Mouse (Mus musculus): ENCODE results near the gene Cckbr.
"Not testable (repeated sequence)": the region's sequence is repeated elsewhere in the genome, so short reads cannot be mapped to it uniquely, and the experiment has no call there.

Gene Cckbr

GRCm38 (mm10) chr7:105437979-105438772 is 12.6 kb downstream of the Cckbr start:
- no peak for DNase-seq (ENCODE audit: low read depth, low spot score)

GRCm38 (mm10) chr7:105441426-105441825 is 15.9 kb downstream of the Cckbr start:
- DNase-seq (ENCODE audit: low read depth, low spot score), result no peak

GRCm38 (mm10) chr7:105445076-105445475 is 19.5 kb downstream of the Cckbr start:
- DNase-seq (ENCODE audit: low read depth, low spot score), result no peak

GRCm38 (mm10) chr7:105453345-105453744 is 27.8 kb downstream of the Cckbr start:
- not testable (repeated sequence) for DNase-seq (ENCODE audit: low read depth, low spot score)

GRCm38 (mm10) chr7:105458546-105458945 is 33.0 kb downstream of the Cckbr start:
- no peak for DNase-seq (ENCODE audit: low read depth, low spot score)

- not testable (repeated sequence) for DNase-seq (ENCODE audit: low read depth, low spot score)
These were observed 40.0 kb downstream of the Cckbr start for GRCm38 (mm10) chr7:105465505-105465904.

GRCm38 (mm10) chr7:105472607-105473006 is 47.1 kb downstream of the Cckbr start:
- DNase-seq (ENCODE audit: low read depth, low spot score), result no peak

GRCm38 (mm10) chr7:105474771-105475315 is 49.3 kb downstream of the Cckbr start:
- no peak for DNase-seq (ENCODE audit: low read depth, low spot score)

GRCm38 (mm10) chr7:105475396-105475949 is 49.9 kb downstream of the Cckbr start:
- DNase-seq (ENCODE audit: low read depth, low spot score), result no peak

- DNase-seq (ENCODE audit: low read depth, low spot score), result no peak
These were observed 51.3 kb downstream of the Cckbr start for GRCm38 (mm10) chr7:105476683-105477432.

- DNase-seq (ENCODE audit: low read depth, low spot score), result no peak
These were observed 51.8 kb downstream of the Cckbr start for GRCm38 (mm10) chr7:105477433-105477700.

- no peak for DNase-seq (ENCODE audit: low read depth, low spot score)
These were observed 52.3 kb downstream of the Cckbr start for GRCm38 (mm10) chr7:105477841-105478240.

GRCm38 (mm10) chr7:105478344-105478743 is 52.8 kb downstream of the Cckbr start:
- no peak for DNase-seq (ENCODE audit: low read depth, low spot score)

GRCm38 (mm10) chr7:105479232-105479631 is 53.7 kb downstream of the Cckbr start:
- no peak for DNase-seq (ENCODE audit: low read depth, low spot score)

GRCm38 (mm10) chr7:105480081-105480480 is 54.5 kb downstream of the Cckbr start:
- no peak for DNase-seq (ENCODE audit: low read depth, low spot score)

GRCm38 (mm10) chr7:105480561-105481504 is 55.3 kb downstream of the Cckbr start:
- DNase-seq (ENCODE audit: low read depth, low spot score), result no peak

GRCm38 (mm10) chr7:105481505-105482411 is 56.2 kb downstream of the Cckbr start, which contains the start of gene Cavin3:
Cavin3 (minus strand) TSS chr7:105482300.
- DNase-seq (ENCODE audit: low read depth, low spot score), result no peak

- no peak for DNase-seq (ENCODE audit: low read depth, low spot score)
These were observed 56.9 kb downstream of the Cckbr start for GRCm38 (mm10) chr7:105482426-105482825.

- no peak for DNase-seq (ENCODE audit: low read depth, low spot score)
These were observed 59.5 kb downstream of the Cckbr start for GRCm38 (mm10) chr7:105485029-105485428.

All from CD4-positive helper T cell, adult 2 months (primary cell).